Mouse (Mus musculus) embryonic facial prominence, embryonic 11.5 days (tissue): ENCODE results near the gene Pnldc1. TPM values are rescaled to one million over a fixed set of nuclear protein-coding genes. Genes with fewer than 3 reads are reported as not detected.
"Not testable (repeated sequence)": the region's sequence is repeated elsewhere in the genome, so short reads cannot be mapped to it uniquely, and the experiment has no call there.

Experiments used
- ATAC-seq: fragments of 200-750 bp; cut with Nextera tagmentation; replicated peaks from 2 replicates; pipeline ENCODE4 v1.8.0; 2017; ENCODE audit warnings: low read depth; ENCODE audit not compliant: insufficient number of reproducible peaks, low FRiP score, low TSS enrichment
- DNase-seq: peaks from one replicate; pipeline ENCODE4 v3.0.0-alpha.2; 2015; ENCODE audit warnings: low spot score
- H3K27ac ChIP-seq: fragments of 300-500 bp; sonication (generic); replicated peaks from 2 replicates; pipeline ENCODE4 v1.5.1; 2014; ENCODE audit warnings: mild to moderate bottlenecking, low read depth, low read length, control low read depth
- H3K27me3 ChIP-seq: fragments of 300-500 bp; sonication (generic); 2 replicates; pipeline ENCODE4 v1.6.1; 2014; ENCODE audit warnings: mild to moderate bottlenecking, low read length, moderate library complexity, mixed read lengths; ENCODE audit not compliant: control insufficient read depth, insufficient read depth
- H3K36me3 ChIP-seq: fragments of 300-500 bp; sonication (generic); replicated peaks from 2 replicates; pipeline ENCODE4 v1.6.1; 2014; ENCODE audit warnings: low read depth, mild to moderate bottlenecking, low read length, moderate library complexity, mixed read lengths; ENCODE audit not compliant: control insufficient read depth, insufficient read depth
- H3K4me1 ChIP-seq: fragments of 300-500 bp; sonication (generic); 2 replicates; pipeline ENCODE4 v1.6.1; 2014; ENCODE audit warnings: low read length, mixed read lengths; ENCODE audit not compliant: control insufficient read depth, insufficient read depth
- H3K4me2 ChIP-seq: fragments of 300-500 bp; sonication (generic); 2 replicates; pipeline ENCODE4 v1.6.1; 2014; ENCODE audit warnings: low read depth, mild to moderate bottlenecking, control low read depth, low read length, moderate library complexity
- H3K4me3 ChIP-seq: fragments of 300-500 bp; sonication (generic); 2 replicates; pipeline ENCODE4 v1.5.1; 2014; ENCODE audit warnings: low read depth, low read length, control low read depth
- H3K9ac ChIP-seq: fragments of 300-500 bp; sonication (generic); replicated peaks from 2 replicates; pipeline ENCODE4 v1.6.1; 2014; ENCODE audit warnings: mild to moderate bottlenecking, control low read depth, low read length
- H3K9me3 ChIP-seq: fragments of 300-500 bp; sonication (generic); replicated peaks from 2 replicates; pipeline ENCODE4 v1.6.1; 2016; ENCODE audit warnings: mild to moderate bottlenecking, low read length, inconsistent platforms, mixed read lengths; ENCODE audit not compliant: control insufficient read depth
- WGBS: fragments of 180-500 bp; shearing (Covaris S2); extraction: QIAGEN DNeasy Blood & Tissue Kit; methylation state at CpG from one replicate; pipeline ENCODE4 v1.1.7; 2014; 5-methylcytosine and 5-hydroxymethylcytosine counted together
- polyA plus RNA-seq: library from polyadenylated mRNA; unstranded; fragments of >200 nt; fragmentation: Nextera tagmentation; extraction: Ambion mirVana; gene quantifications from 2 replicates; pipeline ENCODE4 v1.2.1, GENCODE M21; 2014

Pnldc1 gene
- polyA plus RNA-seq, 1 experiment from 2014 or later = 2.3 TPM

DNA sequence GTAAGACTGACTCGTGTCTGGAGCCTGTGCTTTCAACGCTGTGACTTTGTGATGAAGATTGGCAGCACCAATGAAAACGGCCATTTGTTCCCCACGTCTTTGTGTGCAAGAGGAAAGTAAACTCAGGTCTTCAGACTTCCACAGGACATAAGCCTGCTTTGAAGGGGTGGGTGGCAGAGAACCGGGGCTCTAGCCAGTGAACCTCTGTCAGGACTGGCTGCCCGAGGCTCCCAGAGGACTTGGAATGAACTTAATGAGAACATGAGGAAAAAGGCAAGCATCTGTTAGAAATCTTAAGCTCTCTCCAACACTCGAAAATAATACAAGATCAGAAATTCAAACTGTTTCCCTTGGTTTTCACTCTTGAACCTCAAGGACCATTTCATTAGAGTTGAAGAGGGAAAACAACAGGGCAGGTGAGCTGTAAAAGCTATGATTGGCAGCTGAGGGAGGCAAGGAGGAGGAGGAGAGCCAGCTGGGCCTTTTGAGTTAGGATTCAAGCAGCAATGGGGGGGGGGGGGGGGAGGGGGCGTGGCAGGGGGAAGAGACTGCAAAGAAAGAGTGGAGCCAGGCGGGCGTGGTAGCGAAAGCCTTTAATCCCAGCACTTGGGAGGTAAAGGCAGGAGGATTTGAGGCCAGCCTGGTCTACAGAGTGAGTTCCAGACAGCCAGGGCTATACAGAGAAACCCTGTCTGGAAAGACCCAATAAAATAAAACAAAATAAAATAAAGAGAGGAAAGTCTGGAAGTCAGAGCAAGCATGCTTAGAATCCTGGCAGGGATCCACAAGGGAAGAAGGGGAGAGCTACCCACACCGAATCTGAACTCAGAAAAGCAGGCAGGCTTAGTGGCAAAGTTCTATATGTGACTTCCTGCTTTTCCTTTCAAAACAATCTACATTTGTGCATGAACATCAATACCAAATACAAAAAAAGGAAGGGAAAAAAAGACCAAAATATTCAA, 6.4 kb downstream of the Pnldc1 start:
- H3K27me3 ChIP-seq = no peaks in the 10 kb centered on the region
- no peaks in the 10 kb centered on the region for H3K36me3 ChIP-seq
- H3K4me1 ChIP-seq = no peaks in the 10 kb centered on the region
- peak; percentile 36 for DNase-seq
- H3K9me3 ChIP-seq = no peaks in the 10 kb centered on the region
- H3K4me3 ChIP-seq = no peak overlapping the region
- no peak overlapping the region for H3K27ac ChIP-seq
- H3K9ac ChIP-seq = no peak overlapping the region
- 47% methylated on average over 11 of the region's 12 CpGs for WGBS
- H3K4me2 ChIP-seq = no peak overlapping the region
- ATAC-seq = no peak; the same call in 1 of the 2 replicates

DNA sequence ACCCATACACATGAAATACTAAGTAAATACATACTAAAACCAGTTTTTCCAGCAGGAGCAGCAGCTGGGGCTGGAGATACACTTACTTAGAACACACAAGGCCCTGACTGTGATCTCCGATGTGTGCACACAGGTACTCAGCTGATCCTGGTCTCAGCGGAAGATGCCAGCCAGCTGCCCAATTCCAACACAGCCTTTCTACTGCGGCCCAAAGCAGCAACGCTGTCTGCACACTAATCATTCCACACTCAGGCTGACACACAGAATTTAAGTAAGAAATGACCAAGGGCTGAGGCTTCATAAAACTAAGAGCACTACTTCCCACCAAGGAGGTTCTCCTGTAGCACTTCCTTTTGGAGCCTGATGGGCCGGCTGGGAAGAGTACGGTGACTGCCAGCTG, 7.7 kb downstream of the Pnldc1 start:
- ATAC-seq = no peak

DNA sequence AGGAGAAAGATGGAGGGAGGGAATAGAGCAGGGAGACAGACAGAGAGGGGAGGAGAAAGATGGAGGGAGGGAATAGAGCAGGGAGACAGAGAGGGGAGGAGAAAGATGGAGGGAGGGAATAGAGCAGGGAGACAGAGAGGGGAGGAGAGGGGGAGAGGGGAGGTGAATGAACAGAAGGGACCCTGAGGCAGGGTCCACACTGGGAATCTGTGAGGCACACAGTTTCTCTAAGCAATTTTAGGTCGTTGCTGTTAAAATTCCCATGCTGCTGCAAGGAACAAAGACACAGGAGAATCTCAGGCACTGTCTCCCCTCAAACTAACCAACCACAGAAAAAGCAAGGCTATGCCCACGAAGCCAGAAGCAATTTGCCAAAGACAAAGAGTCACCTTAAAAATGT, 11.4 kb downstream of the Pnldc1 start:
- H3K4me2 ChIP-seq, H3K9ac ChIP-seq, H3K4me1 ChIP-seq, ATAC-seq, H3K9me3 ChIP-seq, H3K27me3 ChIP-seq, H3K4me3 ChIP-seq, H3K27ac ChIP-seq, H3K36me3 ChIP-seq: not testable (repeated sequence)
- WGBS = 32% methylated on average over 2 of the region's 2 CpGs
- DNase-seq = peak; percentile 23

More for the DNA sequence above, 7.7 kb downstream of the Pnldc1 start:
- no peaks in the 10 kb centered on the region for H3K36me3 ChIP-seq
- H3K4me3 ChIP-seq = no peak overlapping the region
- 92% methylated on average over 6 of the region's 6 CpGs for WGBS
- no peaks in the 10 kb centered on the region for H3K4me1 ChIP-seq
- no peak overlapping the region for H3K27ac ChIP-seq
- no peaks in the 10 kb centered on the region for H3K9me3 ChIP-seq
- H3K27me3 ChIP-seq = no peaks in the 10 kb centered on the region
- DNase-seq = no peak
- no peak overlapping the region for H3K4me2 ChIP-seq
- H3K9ac ChIP-seq = no peak overlapping the region

DNA sequence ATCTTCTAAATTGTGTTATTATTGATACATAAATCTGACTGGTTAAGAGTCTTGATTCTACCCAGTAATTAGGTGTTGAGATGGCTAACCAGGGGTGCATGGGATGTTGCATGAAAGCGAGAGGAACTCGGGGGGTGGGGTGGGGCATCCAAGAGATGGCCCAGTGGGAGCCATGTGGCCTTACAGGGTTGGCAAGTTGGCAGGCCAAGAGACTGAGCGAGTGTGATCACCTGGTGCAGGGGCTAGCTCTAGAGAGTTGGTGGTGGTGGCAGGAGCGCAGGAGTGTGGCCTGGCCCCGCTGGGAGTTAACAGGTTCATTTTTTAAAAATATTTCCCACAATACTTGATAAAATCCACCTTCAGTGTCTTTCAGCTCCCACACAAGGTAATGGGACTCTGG, 12.4 kb downstream of the Pnldc1 start:
- DNase-seq = no peak
- H3K36me3 ChIP-seq = no peaks in the 10 kb centered on the region

DNA sequence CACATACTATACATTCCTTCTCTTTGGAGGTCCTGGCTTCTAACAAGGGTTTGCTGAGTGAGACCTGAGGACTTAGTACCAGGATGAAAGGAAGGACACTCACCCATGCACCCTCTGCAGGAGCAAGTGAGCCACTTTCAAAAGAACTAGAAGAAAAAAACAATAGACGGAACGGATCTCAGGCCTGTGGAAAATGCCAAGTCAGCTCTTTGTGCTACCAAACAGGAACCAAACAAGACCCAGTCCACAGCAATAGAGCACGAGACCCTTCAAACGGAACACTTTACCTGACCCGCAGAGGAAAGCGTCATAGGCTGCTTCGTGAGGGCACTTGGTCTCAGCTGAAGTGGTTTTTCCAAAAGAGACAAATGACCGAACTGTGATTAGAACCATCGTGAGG, 18.0 kb downstream of the Pnldc1 start:
- Histone ChIP-seq H3K9ac (no peak overlapping the region), H3K4me2 (no peak overlapping the region), H3K27me3 (no peaks in the 10 kb centered on the region), H3K4me3 (no peak overlapping the region), H3K9me3 (no peaks in the 10 kb centered on the region), H3K36me3 (no peaks in the 10 kb centered on the region; the same call in 1 of the 2 replicates), H3K27ac (no peak overlapping the region), H3K4me1 (no peaks in the 10 kb centered on the region)
- DNase-seq (no peak), ATAC-seq (no peak)
- WGBS = 88% methylated on average over 9 of the region's 9 CpGs

More for the DNA sequence above, 12.4 kb downstream of the Pnldc1 start:
- no peaks in the 10 kb centered on the region for H3K27me3 ChIP-seq
- H3K4me2 ChIP-seq = no peak overlapping the region
- peak overlapping the region; percentile 20; the same call in 1 of the 2 replicates for H3K27ac ChIP-seq
- H3K4me1 ChIP-seq = no peaks in the 10 kb centered on the region
- ATAC-seq = 0 out of 2 replicates have a peak, but pooled peaks have one; percentile 44
- H3K9me3 ChIP-seq = no peaks in the 10 kb centered on the region
- no peak overlapping the region for H3K9ac ChIP-seq
- 86% methylated on average over 5 of the region's 5 CpGs for WGBS
- no peak overlapping the region for H3K4me3 ChIP-seq

DNA sequence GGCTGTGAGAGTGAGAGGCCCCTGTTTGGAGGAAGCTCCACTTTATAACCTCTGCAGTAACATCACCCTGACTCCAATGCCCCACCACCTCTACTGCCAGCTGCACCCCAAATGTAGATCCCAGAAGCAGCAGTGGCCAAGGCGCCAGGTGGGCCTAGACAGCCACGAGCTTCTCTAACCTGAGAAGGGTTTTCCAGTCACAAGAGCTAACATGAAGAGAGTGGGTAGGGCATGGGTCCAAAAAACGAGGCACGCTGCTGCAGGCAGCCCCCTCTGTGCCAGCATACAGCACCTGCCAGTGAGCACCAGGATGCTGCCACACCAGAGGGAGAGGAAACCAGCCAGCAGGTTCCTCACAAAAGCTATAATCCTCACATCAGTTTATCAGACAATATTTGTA, 19.0 kb downstream of the Pnldc1 start:
- Histone ChIP-seq H3K4me3 (no peak overlapping the region), H3K27me3 (no peaks in the 10 kb centered on the region), H3K9me3 (no peaks in the 10 kb centered on the region), H3K36me3 (no peaks in the 10 kb centered on the region; the same call in 1 of the 2 replicates), H3K27ac (no peak overlapping the region), H3K4me1 (no peaks in the 10 kb centered on the region), H3K4me2 (no peak overlapping the region), H3K9ac (no peak overlapping the region; the same call in 1 of the 2 replicates)
- 89% methylated on average over 4 of the region's 4 CpGs for WGBS
- DNase-seq (no peak), ATAC-seq (no peak)

DNA sequence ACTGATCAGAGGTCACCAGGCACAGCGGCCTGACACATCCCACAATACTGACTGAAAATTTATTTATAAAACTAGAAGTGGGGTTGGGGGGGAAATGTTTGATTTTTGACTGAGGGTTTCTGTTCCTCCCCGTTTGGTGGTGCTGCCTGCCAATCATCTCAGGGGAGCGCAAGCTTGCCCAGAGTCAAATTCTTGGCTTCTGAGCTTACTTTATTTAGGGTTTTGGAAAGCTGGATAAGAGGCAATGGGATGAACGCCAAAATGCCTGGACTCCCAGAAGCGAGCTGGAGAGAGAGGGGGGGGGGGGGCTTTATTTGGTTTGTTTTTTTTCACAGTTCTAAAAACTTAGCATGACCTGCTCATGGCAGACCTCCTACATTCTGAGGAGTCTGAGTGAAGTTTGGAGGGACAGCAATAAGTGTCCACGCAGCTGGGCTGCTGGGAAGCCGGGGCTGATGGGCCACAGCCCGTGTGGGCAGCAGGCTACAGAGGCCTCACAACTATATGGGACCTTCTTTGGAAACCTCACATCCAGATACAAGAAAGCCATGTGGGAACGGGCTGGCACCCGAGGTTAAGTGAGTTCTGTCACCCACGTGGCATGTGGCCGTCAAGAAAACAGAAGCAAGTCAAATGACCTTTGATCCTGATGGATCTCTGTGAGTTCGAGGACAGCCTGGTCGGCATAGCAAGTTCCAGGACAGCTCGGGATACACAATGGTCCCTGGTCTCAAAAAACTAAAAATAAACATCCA, 22.8 kb downstream of the Pnldc1 start:
- no peak overlapping the region for H3K4me2 ChIP-seq
- H3K9me3 ChIP-seq = no peaks in the 10 kb centered on the region
- DNase-seq (no peak), ATAC-seq (no peak)
- no peaks in the 10 kb centered on the region for H3K4me1 ChIP-seq
- no peak overlapping the region for H3K27ac ChIP-seq
- no peak overlapping the region for H3K4me3 ChIP-seq
- H3K36me3 ChIP-seq = no peaks in the 10 kb centered on the region; the same call in 1 of the 2 replicates
- H3K27me3 ChIP-seq = no peaks in the 10 kb centered on the region
- 77% methylated on average over 15 of the region's 15 CpGs for WGBS
- H3K9ac ChIP-seq = no peak overlapping the region
